ENCODE assay signal across 7 mouse cellular contexts in the genomic region with DNA sequence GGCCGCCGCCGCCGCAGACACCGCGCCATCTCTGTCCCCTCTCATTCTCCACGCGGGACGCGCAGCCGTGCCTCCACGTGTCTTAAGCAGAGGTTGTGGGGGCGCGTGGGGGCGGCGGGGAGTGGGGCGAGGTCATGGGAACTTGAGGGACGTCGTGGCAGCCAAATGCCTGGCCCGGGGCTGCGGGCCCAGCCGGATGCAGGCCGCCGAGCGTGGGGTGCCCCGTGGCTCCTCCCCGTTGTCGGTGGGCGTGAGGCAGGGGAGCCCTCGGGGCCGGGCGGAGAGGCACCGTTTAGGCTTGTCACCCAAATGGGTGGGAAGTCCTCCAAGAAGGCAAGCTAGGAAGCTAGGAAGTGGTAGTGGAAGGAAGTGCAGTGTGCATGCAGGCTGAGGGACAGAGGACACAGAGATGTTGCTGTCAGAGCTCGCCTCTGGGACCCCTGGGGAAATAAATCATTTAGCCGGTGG. TPM values are rescaled to one million over a fixed set of nuclear protein-coding genes. Genes with fewer than 3 reads are reported as not detected.
DNase-seq lines count a peak whose midpoint lies in the region; ATAC-seq lines count a peak whose summit lies in the region.

No protein-coding gene starts in this region.

- H3K4me1 ChIP-seq in intestine, embryonic 16.5 days (ENCODE audit: control insufficient read depth, insufficient read depth, low read length), result peaks cover 3% of the 10 kb centered on the region; the same call in 1 of the 2 replicates
- peaks cover 13% of the 10 kb centered on the region for H3K4me1 ChIP-seq in midbrain, embryonic 10.5 days

- under 1% methylated on average over 35 of the region's 35 CpGs for WGBS in intestine, embryonic 16.5 days
- WGBS in midbrain, embryonic 10.5 days, result under 1% methylated on average over 35 of the region's 35 CpGs

- DNase-seq in adipocyte (ENCODE audit: low spot score), result peak; percentile 87
- peak; percentile 71 for DNase-seq in embryo, embryonic 10.5 days (ENCODE audit: low spot score)
- peak; percentile 69 for DNase-seq in gastrocnemius, postnatal 25 days
- DNase-seq in left cerebral cortex, postnatal 36 days (ENCODE audit: low spot score in 2 of 2), result peak; percentile 78 to 80
- peak; percentile 74 for DNase-seq in midbrain, embryonic 10.5 days (ENCODE audit: low spot score)
- DNase-seq in skeletal muscle tissue, adult 2 months (ENCODE audit: low read depth, low spot score), result peak; percentile 59

- peak overlapping the region; percentile 84 for H3K27ac ChIP-seq in intestine, embryonic 16.5 days (ENCODE audit: low read length)
- peak overlapping the region; percentile 99 for H3K27ac ChIP-seq in midbrain, embryonic 10.5 days (replicated peaks)

- H3K27me3 ChIP-seq in intestine, embryonic 16.5 days (replicated peaks; ENCODE audit: control insufficient read depth, insufficient read depth, low read length), result no peaks in the 10 kb centered on the region
- H3K27me3 ChIP-seq in midbrain, embryonic 10.5 days (ENCODE audit: low read depth, poor library complexity, severe bottlenecking), result no peaks in the 10 kb centered on the region

- peak; percentile 88 for ATAC-seq in intestine, embryonic 16.5 days

- H3K4me2 ChIP-seq in intestine, embryonic 16.5 days (ENCODE audit: low read depth, low read length), result peak overlapping the region; percentile 51

- no peaks in the 10 kb centered on the region for H3K36me3 ChIP-seq in intestine, embryonic 16.5 days (ENCODE audit: control insufficient read depth, insufficient read depth, low read length)
- no peaks in the 10 kb centered on the region for H3K36me3 ChIP-seq in midbrain, embryonic 10.5 days

- intact Hi-C loops in left cerebral cortex, postnatal 36 days (cut with DNase I), result loop anchor here (1.0 kb wide), 1 partner anchor 41 kb away; no protein-coding TSS in a partner anchor

- H3K9ac ChIP-seq in intestine, embryonic 16.5 days (ENCODE audit: low read depth, low read length), result peak overlapping the region; percentile 98

- H3K9me3 ChIP-seq in intestine, embryonic 16.5 days (ENCODE audit: control insufficient read depth, low read length), result no peaks in the 10 kb centered on the region
- H3K9me3 ChIP-seq in midbrain, embryonic 10.5 days (replicated peaks), result no peaks in the 10 kb centered on the region; the same call in 1 of the 2 replicates

- peak overlapping the region; percentile 92 for H3K4me3 ChIP-seq in intestine, embryonic 16.5 days (ENCODE audit: low read length)
- peak overlapping the region; percentile 93 for H3K4me3 ChIP-seq in midbrain, embryonic 10.5 days

RNA-seq across cellular contexts. Expression of gene Supt3, which starts 0.4 kb away (rescaled TPM):
- total RNA-seq in gastrocnemius, postnatal 25 days (2021), result 1 to 10 TPM; 6.5 TPM
- 15.7 TPM in 2 replicates for polyA plus RNA-seq in intestine, embryonic 16.5 days (2015; fragmentation: Nextera tagmentation; extraction: Ambion mirVana)
- 10 to 100 TPM; 12.9 to 13.7 TPM for total RNA-seq in left cerebral cortex, postnatal 36 days (2021)
- 23.4 and 26.0 TPM in 2 replicates for polyA plus RNA-seq in midbrain, embryonic 10.5 days (2016; fragmentation: Nextera tagmentation; extraction: Ambion mirVana)

RNA-seq across cellular contexts. Expression of gene Runx2, which starts 37.2 kb away (rescaled TPM):
- total RNA-seq in gastrocnemius, postnatal 25 days (2021), result under 1 TPM; 0.28 to 0.38 TPM
- 0.62 and 0.91 TPM in 2 replicates for polyA plus RNA-seq in intestine, embryonic 16.5 days (2015; fragmentation: Nextera tagmentation; extraction: Ambion mirVana)
- 1 to 10 TPM; 7.1 to 8.9 TPM for total RNA-seq in left cerebral cortex, postnatal 36 days (2021)
- 0.17 and 0.24 TPM in 2 replicates for polyA plus RNA-seq in midbrain, embryonic 10.5 days (2016; fragmentation: Nextera tagmentation; extraction: Ambion mirVana)

Comparison
In these comparisons a context has a peak if more than half of its experiments do, and no peak if none do; other contexts are left out.
1. Peak in every context shown above with its lines: DNase-seq, ATAC-seq, H3K4me3 ChIP-seq and H3K27ac ChIP-seq.
2. RNA of gene Runx2, which starts 37.2 kb away (total RNA-seq): 7.1 to 8.9 TPM in left cerebral cortex, postnatal 36 days; 0.28 to 0.38 TPM in gastrocnemius, postnatal 25 days; every median in the first group is over 4 times any median in the second.